Mouse (Mus musculus): Measurements from ENCODE around the gene Tnn.

DNA sequence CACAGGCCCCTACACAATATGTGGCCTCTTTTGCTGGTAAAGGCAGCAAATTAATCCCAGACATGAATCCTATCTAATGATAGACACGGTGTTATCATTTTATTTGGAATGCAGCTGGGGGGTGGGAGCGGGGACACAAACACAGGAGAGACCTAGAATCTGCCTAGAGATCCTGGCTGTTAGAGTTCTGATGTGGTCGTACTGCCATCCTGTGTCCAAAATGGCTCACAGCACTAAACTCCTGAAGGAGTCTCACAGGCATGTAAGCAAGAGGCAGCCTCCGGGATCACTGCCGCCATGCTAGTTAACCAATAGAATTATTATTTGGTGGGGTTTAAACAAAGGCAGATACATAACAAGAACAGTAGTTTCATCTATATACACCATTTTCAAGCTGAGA lies 31.1 kb upstream of the Tnn start:
- TF ChIP-seq ZC3H11A (IDR thresholded peaks at IDR 0.05; ENCODE audit: borderline replicate concordance, low read depth, low read length) (no peak), HCFC1 (IDR thresholded peaks at IDR 0.05; ENCODE audit: borderline replicate concordance, insufficient read depth, low read length) (no peak), CHD2 (IDR thresholded peaks at IDR 0.05; ENCODE audit: low read depth, low read length) (no peak), MAFK (IDR thresholded peaks at IDR 0.05; ENCODE audit: insufficient read depth, low read depth, low read length) (no peak), ZNF384 (IDR thresholded peaks at IDR 0.05; ENCODE audit: low read depth, low read length) (no peak)
